Mouse (Mus musculus): ENCODE results near the gene Pafah1b3.

The Pafah1b3 gene

GRCm38 (mm10) chr7:25281166-25281733 is 16.5 kb downstream of the Pafah1b3 start:
- DNase-seq (ENCODE audit: low spot score), result no peak

- DNase-seq (ENCODE audit: low spot score), result no peak
These were observed 17.7 kb downstream of the Pafah1b3 start for GRCm38 (mm10) chr7:25279861-25280791.

- peak; percentile 72 for DNase-seq (ENCODE audit: low spot score)
These were observed 18.5 kb downstream of the Pafah1b3 start for GRCm38 (mm10) chr7:25279076-25279860.

- peak; percentile 92 for DNase-seq (ENCODE audit: low spot score)
These were observed 19.3 kb downstream of the Pafah1b3 start for GRCm38 (mm10) chr7:25278341-25279075.

- peak; percentile 62 for DNase-seq (ENCODE audit: low spot score)
These were observed 19.8 kb downstream of the Pafah1b3 start for GRCm38 (mm10) chr7:25277998-25278340.

- no peak for DNase-seq (ENCODE audit: low spot score)
These were observed 20.4 kb downstream of the Pafah1b3 start for GRCm38 (mm10) chr7:25277405-25277804.

- DNase-seq (ENCODE audit: low spot score), result no peak
These were observed 22.1 kb downstream of the Pafah1b3 start for GRCm38 (mm10) chr7:25275555-25276298.

GRCm38 (mm10) chr7:25274996-25275395 is 22.8 kb downstream of the Pafah1b3 start:
- DNase-seq (ENCODE audit: low spot score), result no peak

- no peak for DNase-seq (ENCODE audit: low spot score)
These were observed 23.2 kb downstream of the Pafah1b3 start for GRCm38 (mm10) chr7:25274571-25274970.

GRCm38 (mm10) chr7:25273259-25274241 is 24.2 kb downstream of the Pafah1b3 start:
- DNase-seq (ENCODE audit: low spot score), result peak; percentile 75

- DNase-seq (ENCODE audit: low spot score), result no peak
These were observed 25.1 kb downstream of the Pafah1b3 start for GRCm38 (mm10) chr7:25272445-25273258.

GRCm38 (mm10) chr7:25271651-25272444 is 25.9 kb downstream of the Pafah1b3 start:
- no peak for DNase-seq (ENCODE audit: low spot score)

GRCm38 (mm10) chr7:25270652-25271633 is 26.8 kb downstream of the Pafah1b3 start:
- DNase-seq (ENCODE audit: low spot score), result no peak

GRCm38 (mm10) chr7:25269545-25270271 is 28.1 kb downstream of the Pafah1b3 start:
- DNase-seq (ENCODE audit: low spot score), result no peak

- DNase-seq (ENCODE audit: low spot score), result no peak
These were observed 28.8 kb downstream of the Pafah1b3 start for GRCm38 (mm10) chr7:25269029-25269428.

GRCm38 (mm10) chr7:25268588-25268987 is 29.2 kb downstream of the Pafah1b3 start:
- no peak for DNase-seq (ENCODE audit: low spot score)
